Mouse (Mus musculus) bone marrow, adult 2 months (tissue): Measurements from ENCODE around the gene Spdl1.

Experiments used
- CTCF ChIP-seq: fragments of 200-500 bp; IDR thresholded peaks from 2 replicates; pipeline ENCODE4 v1.5.1; 2011; ENCODE audit warnings: low read length, control low read depth; ENCODE audit not compliant: control insufficient read depth, insufficient read depth
- POLR2A ChIP-seq: fragments of 200-500 bp; IDR thresholded peaks from 2 replicates; pipeline ENCODE4 v1.6.1; 2011; ENCODE audit warnings: low read depth, mild to moderate bottlenecking, control low read depth, low read length, borderline replicate concordance; ENCODE audit not compliant: control insufficient read depth

GRCm38 (mm10) chr11:34814767-34815166 lies 18.7 kb downstream of the Spdl1 start:
- TF ChIP-seq CTCF (no peak), POLR2A (no peak)
